Mouse (Mus musculus): ENCODE measurements around the gene Sgsm1. TPM values are rescaled to one million over a fixed set of nuclear protein-coding genes. Genes with fewer than 3 reads are reported as not detected.

The Sgsm1 gene
- total and polyA plus RNA-seq, 2 experiments from 2014 or later: 27.3 to 52.9 TPM

DNA sequence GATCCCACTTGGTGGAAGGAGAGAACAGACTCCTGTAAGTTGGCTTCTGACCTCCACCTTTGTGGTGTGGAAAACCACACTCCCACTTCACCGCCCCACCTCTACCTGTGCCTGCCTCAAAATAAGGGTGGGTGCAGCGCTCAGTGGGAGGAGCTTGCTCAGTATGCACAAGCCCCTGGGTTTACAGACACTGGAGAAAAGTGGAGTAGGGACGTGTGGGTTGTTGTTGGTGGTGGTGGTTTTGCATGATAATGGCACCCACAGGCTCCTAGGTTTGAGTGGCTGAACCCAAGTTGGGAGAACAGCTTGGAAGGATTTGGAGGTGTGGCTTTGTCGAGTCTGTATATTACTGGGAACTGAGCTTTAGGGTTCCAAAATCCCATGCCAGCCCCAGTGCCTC is 22.3 kb upstream of the Sgsm1 start:
- Histone ChIP-seq H3K4me1 (ENCODE audit: insufficient read depth, low read length) (0 out of 2 replicates have a peak, but pooled peaks cover 10% of the 10 kb centered on the region), H3K9ac (replicated peaks; ENCODE audit: low read length, poor library complexity, severe bottlenecking) (no peak overlapping the region), H3K27ac (ENCODE audit: low read depth, low read length) (no peak overlapping the region), H3K4me2 (ENCODE audit: low read depth, low read length, poor library complexity, severe bottlenecking) (no peak overlapping the region), H3K4me3 (ENCODE audit: low read depth, low read length) (no peak overlapping the region), H3K9me3 (ENCODE audit: low read length) (0 out of 2 replicates have a peak, but pooled peaks cover 4% of the 10 kb centered on the region), H3K36me3 (ENCODE audit: insufficient read depth, low read length) (no peaks in the 10 kb centered on the region), H3K27me3 (ENCODE audit: insufficient read depth, low read length) (peaks cover 24% of the 10 kb centered on the region)
- ATAC-seq (ENCODE audit: low FRiP score) (no peak), DNase-seq (ENCODE audit: low spot score) (no peak)
- 64% methylated on average over 4 of the region's 4 CpGs for WGBS
- TF ChIP-seq CTCF (IDR thresholded peaks at IDR 0.05): no peak

DNA sequence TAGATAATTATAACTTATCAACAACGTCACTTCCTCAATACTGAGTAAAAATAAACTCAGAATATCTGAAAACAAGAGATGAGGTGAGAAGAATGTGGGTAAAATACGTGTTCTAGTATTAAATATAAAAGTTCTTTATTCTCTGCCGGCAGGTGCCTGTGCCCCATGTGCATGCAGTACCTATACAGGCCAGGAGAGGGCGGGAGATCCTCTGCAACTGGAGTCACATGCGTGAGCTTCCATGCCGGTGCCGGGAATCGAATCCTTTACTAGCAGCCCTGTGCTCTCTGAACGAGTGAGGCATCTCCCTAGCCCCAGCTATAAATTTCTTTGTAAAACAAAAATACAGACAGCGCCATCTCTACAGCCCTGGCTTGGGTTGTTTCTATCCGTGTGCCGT is 21.7 kb upstream of the Sgsm1 start:
- DNase-seq (ENCODE audit: low spot score): no peak

DNA sequence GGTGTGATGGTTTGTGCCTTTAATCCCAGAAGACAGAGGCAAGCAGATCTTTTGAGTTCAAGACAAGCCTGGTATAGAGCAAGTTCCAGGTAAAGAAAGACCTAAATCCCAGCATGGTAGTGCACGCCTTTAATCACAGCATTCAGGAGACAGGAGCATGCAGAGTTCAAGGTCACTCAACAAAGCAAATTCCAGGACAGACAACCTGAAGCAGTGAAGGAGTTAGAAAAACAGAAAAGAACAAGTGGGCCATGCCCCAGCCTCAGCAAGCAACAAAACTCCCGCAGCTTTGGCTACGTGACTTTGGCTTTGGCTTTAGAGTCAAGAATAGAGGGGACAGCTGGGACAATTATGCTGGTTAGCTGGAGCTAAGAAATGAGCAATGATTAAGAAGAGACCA is 19.6 kb upstream of the Sgsm1 start:
- H3K4me2 ChIP-seq (ENCODE audit: low read depth, low read length, poor library complexity, severe bottlenecking): no peak overlapping the region
- no peak overlapping the region for H3K9ac ChIP-seq (replicated peaks; ENCODE audit: low read length, poor library complexity, severe bottlenecking)
- H3K36me3 ChIP-seq (ENCODE audit: insufficient read depth, low read length): no peaks in the 10 kb centered on the region
- no peak for TF ChIP-seq CTCF (IDR thresholded peaks at IDR 0.05)
- no peak for DNase-seq (ENCODE audit: low spot score)
- 0 out of 2 replicates have a peak, but pooled peaks cover 4% of the 10 kb centered on the region for H3K9me3 ChIP-seq (ENCODE audit: low read length)
- H3K27me3 ChIP-seq (ENCODE audit: insufficient read depth, low read length): peaks cover 17% of the 10 kb centered on the region
- H3K4me1 ChIP-seq (ENCODE audit: insufficient read depth, low read length): 0 out of 2 replicates have a peak, but pooled peaks cover 4% of the 10 kb centered on the region
- 82% methylated on average over 3 of the region's 3 CpGs for WGBS
- H3K27ac ChIP-seq (ENCODE audit: low read depth, low read length): no peak overlapping the region
- H3K4me3 ChIP-seq (ENCODE audit: low read depth, low read length): no peak overlapping the region
- no peak for ATAC-seq (ENCODE audit: low FRiP score)

More for the DNA sequence above, 21.7 kb upstream of the Sgsm1 start:
- H3K4me1 ChIP-seq (ENCODE audit: insufficient read depth, low read length): 0 out of 2 replicates have a peak, but pooled peaks cover 10% of the 10 kb centered on the region
- no peak overlapping the region for H3K4me2 ChIP-seq (ENCODE audit: low read depth, low read length, poor library complexity, severe bottlenecking)
- ATAC-seq (ENCODE audit: low FRiP score): no peak
- H3K27me3 ChIP-seq (ENCODE audit: insufficient read depth, low read length): peaks cover 24% of the 10 kb centered on the region
- no peak overlapping the region for H3K27ac ChIP-seq (ENCODE audit: low read depth, low read length)
- 0 out of 2 replicates have a peak, but pooled peaks cover 4% of the 10 kb centered on the region for H3K9me3 ChIP-seq (ENCODE audit: low read length)
- no peaks in the 10 kb centered on the region for H3K36me3 ChIP-seq (ENCODE audit: insufficient read depth, low read length)
- no peak overlapping the region for H3K9ac ChIP-seq (replicated peaks; ENCODE audit: low read length, poor library complexity, severe bottlenecking)
- peak; percentile 61 for TF ChIP-seq CTCF (IDR thresholded peaks at IDR 0.05)
- H3K4me3 ChIP-seq (ENCODE audit: low read depth, low read length): no peak overlapping the region
- WGBS: 35% methylated on average over 12 of the region's 12 CpGs

DNA sequence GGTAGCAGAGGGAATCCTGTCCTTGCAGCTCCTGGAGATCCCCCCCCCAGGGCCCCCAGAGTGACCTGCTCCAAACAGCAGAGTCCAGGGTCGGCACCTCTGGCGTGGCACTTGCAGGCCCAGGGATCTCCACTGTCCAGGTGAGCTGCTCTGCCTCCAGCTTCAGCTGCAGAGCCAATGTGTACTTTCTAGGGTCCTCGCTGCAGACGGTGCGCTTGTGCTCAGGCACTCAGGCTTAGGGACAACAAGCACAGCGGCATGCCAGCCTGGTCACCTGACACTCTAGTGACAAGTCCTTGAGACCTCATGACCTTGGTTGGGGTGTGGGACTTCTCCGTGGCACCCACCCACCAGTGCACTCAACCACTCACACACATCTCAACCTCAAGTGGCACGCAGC is 18.9 kb upstream of the Sgsm1 start:
- ATAC-seq (ENCODE audit: low FRiP score) (no peak), DNase-seq (ENCODE audit: low spot score) (no peak)

DNA sequence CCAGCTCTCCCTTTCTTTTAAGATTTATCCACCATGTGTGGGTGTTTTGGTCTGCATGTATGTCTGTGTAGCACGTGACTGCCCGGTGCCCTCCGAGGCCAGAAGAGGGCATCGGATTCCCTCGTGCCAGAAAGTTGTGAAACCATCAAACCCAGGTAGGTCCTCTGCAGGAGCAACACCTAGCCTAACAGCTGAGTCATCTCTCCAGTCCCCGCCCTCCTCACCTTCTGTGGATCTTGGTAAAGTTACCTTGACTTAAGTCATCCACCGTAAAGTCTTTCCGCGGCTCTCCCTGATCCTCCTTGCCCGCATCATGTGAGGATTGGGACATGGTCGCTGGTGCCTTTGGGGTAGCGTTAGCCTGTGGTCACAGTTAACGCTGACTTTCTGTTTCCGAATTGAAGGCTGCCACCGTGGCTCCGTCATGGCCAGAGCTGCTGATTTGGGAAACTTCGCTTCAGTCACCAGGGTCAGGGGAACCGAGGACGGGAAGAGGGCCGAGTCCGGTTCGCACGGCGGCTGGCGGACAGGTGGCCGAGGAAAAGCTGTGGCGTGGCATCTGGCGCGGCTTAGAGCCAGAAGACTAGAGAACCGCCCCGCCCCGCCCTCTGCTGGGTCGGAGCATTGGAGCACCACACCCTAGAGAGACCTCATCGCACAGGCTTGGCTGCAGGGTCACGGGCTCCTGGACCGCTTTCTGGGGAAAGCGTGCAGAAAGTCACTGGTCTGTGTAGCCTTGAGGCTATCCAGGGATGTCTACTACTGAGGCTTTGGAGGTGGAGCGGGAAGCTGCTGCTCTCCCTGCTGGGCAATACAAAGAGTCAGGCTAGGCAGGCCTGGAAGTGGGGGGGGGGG is 13.4 kb upstream of the Sgsm1 start:
- peak; percentile 39 for DNase-seq (ENCODE audit: low spot score)

More for the DNA sequence above, 18.9 kb upstream of the Sgsm1 start:
- Histone ChIP-seq H3K4me1 (ENCODE audit: insufficient read depth, low read length) (no peaks in the 10 kb centered on the region), H3K4me2 (ENCODE audit: low read depth, low read length, poor library complexity, severe bottlenecking) (no peak overlapping the region), H3K36me3 (ENCODE audit: insufficient read depth, low read length) (no peaks in the 10 kb centered on the region), H3K9me3 (ENCODE audit: low read length) (0 out of 2 replicates have a peak, but pooled peaks cover 4% of the 10 kb centered on the region), H3K27ac (ENCODE audit: low read depth, low read length) (no peak overlapping the region), H3K9ac (replicated peaks; ENCODE audit: low read length, poor library complexity, severe bottlenecking) (no peak overlapping the region), H3K27me3 (ENCODE audit: insufficient read depth, low read length) (peaks cover 15% of the 10 kb centered on the region), H3K4me3 (ENCODE audit: low read depth, low read length) (no peak overlapping the region)
- TF ChIP-seq CTCF (IDR thresholded peaks at IDR 0.05): no peak
- WGBS: 93% methylated on average over 8 of the region's 8 CpGs

DNA sequence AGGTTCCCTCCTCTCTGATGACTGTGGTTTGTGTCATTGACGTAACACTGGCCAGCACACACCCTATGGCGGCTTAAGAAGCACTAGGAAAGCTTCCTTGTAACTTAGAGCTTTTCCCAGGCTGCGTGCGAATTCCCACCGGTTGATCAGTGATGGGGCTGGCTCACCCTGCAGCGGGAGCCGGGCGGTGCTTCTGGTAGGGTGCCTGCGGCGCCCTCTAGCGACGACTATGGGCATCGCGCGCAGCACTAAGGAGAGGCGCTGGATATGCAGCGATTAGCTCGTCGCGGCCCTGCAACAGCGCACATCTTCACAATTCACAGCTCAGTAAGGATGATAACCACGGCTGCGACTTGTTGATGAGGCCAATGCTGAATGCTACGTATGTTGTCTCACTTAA is 3.4 kb upstream of the Sgsm1 start:
- WGBS: under 1% methylated on average over 24 of the region's 24 CpGs
- H3K9me3 ChIP-seq (ENCODE audit: low read length): no peaks in the 10 kb centered on the region
- no peaks in the 10 kb centered on the region for H3K36me3 ChIP-seq (ENCODE audit: insufficient read depth, low read length)
- peak; percentile 97 for TF ChIP-seq CTCF (IDR thresholded peaks at IDR 0.05)
- peak overlapping the region; percentile 57 for H3K27ac ChIP-seq (ENCODE audit: low read depth, low read length)
- H3K9ac ChIP-seq (replicated peaks; ENCODE audit: low read length, poor library complexity, severe bottlenecking): no peak overlapping the region
- DNase-seq (ENCODE audit: low spot score) (peak; percentile 90), ATAC-seq (ENCODE audit: low FRiP score) (peak; percentile 47; the same call in 1 of the 2 replicates)
- H3K4me3 ChIP-seq (ENCODE audit: low read depth, low read length): no peak overlapping the region
- peaks cover 3% of the 10 kb centered on the region; the same call in 1 of the 2 replicates for H3K4me1 ChIP-seq (ENCODE audit: insufficient read depth, low read length)
- H3K4me2 ChIP-seq (ENCODE audit: low read depth, low read length, poor library complexity, severe bottlenecking): peak overlapping the region; percentile 35
- no peaks in the 10 kb centered on the region for H3K27me3 ChIP-seq (ENCODE audit: insufficient read depth, low read length)

More for the DNA sequence above, 13.4 kb upstream of the Sgsm1 start:
- Histone ChIP-seq H3K27me3 (ENCODE audit: insufficient read depth, low read length) (peaks cover 8% of the 10 kb centered on the region), H3K4me3 (ENCODE audit: low read depth, low read length) (peak overlapping the region; percentile 15; the same call in 1 of the 2 replicates), H3K36me3 (ENCODE audit: insufficient read depth, low read length) (no peaks in the 10 kb centered on the region), H3K27ac (ENCODE audit: low read depth, low read length) (no peak overlapping the region), H3K4me1 (ENCODE audit: insufficient read depth, low read length) (no peaks in the 10 kb centered on the region), H3K4me2 (ENCODE audit: low read depth, low read length, poor library complexity, severe bottlenecking) (peak overlapping the region; percentile 37), H3K9me3 (ENCODE audit: low read length) (0 out of 2 replicates have a peak, but pooled peaks cover 4% of the 10 kb centered on the region), H3K9ac (replicated peaks; ENCODE audit: low read length, poor library complexity, severe bottlenecking) (no peak overlapping the region)
- TF ChIP-seq CTCF (IDR thresholded peaks at IDR 0.05): no peak
- ATAC-seq (ENCODE audit: low FRiP score): no peak
- 4% methylated on average over 38 of the region's 38 CpGs for WGBS
